Mouse (Mus musculus): ENCODE measurements around the gene Gypa.

Gypa gene
- long read RNA-seq, experiment 1: 0 reads
- long read RNA-seq, experiment 2: 0 reads

GRCm38 (mm10) chr8:80493523-80494345 lies at the start of gene Gypa:
Gene Gypa, plus strand, starts transcription at chr8:80493781.
- intact Hi-C loops (cut with DNase I): loop anchor here (1.0 kb wide), 1 partner anchor 195 kb away; no protein-coding TSS in a partner anchor

GRCm38 (mm10) chr8:80444534-80445072 lies 49.0 kb upstream of the Gypa start:
- intact Hi-C loops (cut with DNase I): no loop called here

- intact Hi-C loops (cut with DNase I): no loop called here
These were observed 46.4 kb upstream of the Gypa start for GRCm38 (mm10) chr8:80447217-80447616.

GRCm38 (mm10) chr8:80451938-80452690 lies 41.5 kb upstream of the Gypa start:
- intact Hi-C loops (cut with DNase I): no loop called here

GRCm38 (mm10) chr8:80463450-80463917 lies 30.1 kb upstream of the Gypa start:
- intact Hi-C loops (cut with DNase I): no loop called here

GRCm38 (mm10) chr8:80474971-80475370 lies 18.6 kb upstream of the Gypa start:
- intact Hi-C loops (cut with DNase I): no loop called here

GRCm38 (mm10) chr8:80478156-80478555 lies 15.4 kb upstream of the Gypa start:
- intact Hi-C loops (cut with DNase I): no loop called here

GRCm38 (mm10) chr8:80479129-80479528 lies 14.5 kb upstream of the Gypa start:
- intact Hi-C loops (cut with DNase I): no loop called here

GRCm38 (mm10) chr8:80482173-80482572 lies 11.4 kb upstream of the Gypa start:
- intact Hi-C loops (cut with DNase I): loop anchor here (2.0 to 5.0 kb wide), 2 partner anchors 530 to 747 kb away; no protein-coding TSS in a partner anchor

- intact Hi-C loops (cut with DNase I): loop anchor here (2.0 to 5.0 kb wide), 2 partner anchors 531 to 748 kb away; no protein-coding TSS in a partner anchor
These were observed 10.5 kb upstream of the Gypa start for GRCm38 (mm10) chr8:80482822-80483774.

GRCm38 (mm10) chr8:80491562-80491961 lies 2.0 kb upstream of the Gypa start:
- intact Hi-C loops (cut with DNase I): no loop called here

- intact Hi-C loops (cut with DNase I): loop anchor here (1.0 kb wide), 1 partner anchor 195 kb away; no protein-coding TSS in a partner anchor
These were observed 567 bp upstream of the Gypa start for GRCm38 (mm10) chr8:80492987-80493441.

- intact Hi-C loops (cut with DNase I): no loop called here
These were observed 722 bp downstream of the Gypa start for GRCm38 (mm10) chr8:80494346-80494660.

- intact Hi-C loops (cut with DNase I): no loop called here
These were observed 1.2 kb downstream of the Gypa start for GRCm38 (mm10) chr8:80494819-80495218.

GRCm38 (mm10) chr8:80495527-80495926 lies 1.9 kb downstream of the Gypa start:
- intact Hi-C loops (cut with DNase I): no loop called here

- intact Hi-C loops (cut with DNase I): no loop called here
These were observed 3.7 kb downstream of the Gypa start for GRCm38 (mm10) chr8:80497323-80497722.

GRCm38 (mm10) chr8:80500244-80500643 lies 6.7 kb downstream of the Gypa start:
- intact Hi-C loops (cut with DNase I): no loop called here

GRCm38 (mm10) chr8:80500773-80501172 lies 7.2 kb downstream of the Gypa start:
- intact Hi-C loops (cut with DNase I): no loop called here

- intact Hi-C loops (cut with DNase I): no loop called here
These were observed 7.7 kb downstream of the Gypa start for GRCm38 (mm10) chr8:80501283-80501682.

Data from adrenal gland (tissue).